Mouse (Mus musculus) CH12.LX (cell line): ENCODE results near the gene Hist1h2ab. TPM values are rescaled to one million over a fixed set of nuclear protein-coding genes. Genes with fewer than 3 reads are reported as not detected.

Source experiments
- DNase-seq: peaks from one replicate; pipeline ENCODE4 v3.0.0-alpha.2; 2013; ENCODE audit errors: extremely low read depth
- H3K27ac ChIP-seq: 2 replicates; pipeline ENCODE4 v1.5.1; 2012; ENCODE audit warnings: low read depth, mild to moderate bottlenecking, control low read depth, moderate library complexity; ENCODE audit not compliant: insufficient read depth
- H3K27me3 ChIP-seq: replicated peaks from 2 replicates; pipeline ENCODE3; 2012; ENCODE audit warnings: inconsistent platforms
- H3K36me3 ChIP-seq, 2 experiments: replicated peaks in 1 of 2; 2 replicates each; pipeline versions ENCODE3 to v1.6.1; 2012; ENCODE audit warnings: inconsistent platforms in 1 of 2, low read length in 1 of 2, mild to moderate bottlenecking in 1 of 2, mixed read lengths in 1 of 2, moderate library complexity in 1 of 2; ENCODE audit not compliant: control insufficient read depth in 1 of 2, insufficient read depth in 1 of 2
- H3K4me1 ChIP-seq, 2 experiments: 2 replicates each; pipeline ENCODE4 v1.6.1; 2012; ENCODE audit warnings: inconsistent platforms in 1 of 2, moderate library complexity in 1 of 2; ENCODE audit not compliant: insufficient read depth in 2 of 2, control insufficient read depth in 1 of 2
- H3K4me2 ChIP-seq: 2 replicates; pipeline ENCODE4 v1.6.1; 2012; ENCODE audit warnings: low read depth, mild to moderate bottlenecking, control low read depth; ENCODE audit not compliant: poor library complexity, insufficient read depth, severe bottlenecking
- H3K4me3 ChIP-seq, 3 experiments: fragments of 150-350 bp in 1 of 3; sonication (generic) in 1 of 3; replicated peaks in 1 of 3; 2 replicates each; pipeline versions ENCODE3 to v1.5.1; 2011 to 2012; ENCODE audit warnings: low read depth in 2 of 3, low read length in 2 of 3, mild to moderate bottlenecking in 2 of 3, moderate library complexity in 2 of 3, control low read depth in 1 of 3, improper control_type of control experiment in 1 of 3, inconsistent platforms in 1 of 3, mixed read lengths in 1 of 3; ENCODE audit not compliant: poor library complexity in 1 of 3
- H3K79me2 ChIP-seq: replicated peaks from 2 replicates; pipeline ENCODE4 v1.6.1; 2012; ENCODE audit warnings: mild to moderate bottlenecking, moderate library complexity; ENCODE audit not compliant: control insufficient read depth, poor library complexity, insufficient read depth, severe bottlenecking; ENCODE audit errors: extremely low read depth
- H3K9ac ChIP-seq: 2 replicates; pipeline ENCODE4 v1.6.1; 2012; ENCODE audit warnings: low read depth, mild to moderate bottlenecking, control low read depth, moderate library complexity; ENCODE audit not compliant: insufficient read depth
- H3K9me3 ChIP-seq: replicated peaks from 2 replicates; pipeline ENCODE3; 2012; ENCODE audit warnings: low read length, inconsistent platforms, mixed read lengths
- CHD1 ChIP-seq: IDR thresholded peaks from 2 replicates; pipeline ENCODE4 v1.6.1; 2012; ENCODE audit warnings: low read depth, low read length, improper control_type of control experiment, inconsistent platforms
- CHD2 ChIP-seq: IDR thresholded peaks from 2 replicates; pipeline ENCODE4 v1.6.1; 2011; ENCODE audit warnings: low read length, improper control_type of control experiment
- CTCF ChIP-seq, 2 experiments: IDR thresholded peaks in 1 of 2; conservative IDR thresholded peaks in 1 of 2; 2 replicates each; pipeline ENCODE4 v1.5.1; 2011 to 2012; ENCODE audit warnings: low read depth in 2 of 2, low read length in 2 of 2, improper control_type of control experiment in 1 of 2, inconsistent platforms in 1 of 2, mild to moderate bottlenecking in 1 of 2, moderate library complexity in 1 of 2
- E2F4 ChIP-seq: IDR thresholded peaks from 2 replicates; pipeline ENCODE4 v1.6.1; 2011; ENCODE audit warnings: low read depth, low read length, improper control_type of control experiment; ENCODE audit not compliant: insufficient replicate concordance
- ELF1 ChIP-seq: IDR thresholded peaks from 2 replicates; pipeline ENCODE4 v1.6.1; 2014; ENCODE audit warnings: low read depth, mild to moderate bottlenecking, inconsistent platforms, low read length, improper control_type of control experiment
- GABPA ChIP-seq: IDR thresholded peaks from 2 replicates; pipeline ENCODE4 v1.6.1; 2012; ENCODE audit warnings: low read depth, low read length, improper control_type of control experiment, inconsistent platforms; ENCODE audit not compliant: insufficient replicate concordance
- IRF4 ChIP-seq: IDR thresholded peaks from 2 replicates; pipeline ENCODE4 v1.6.1; 2014; ENCODE audit warnings: low read depth, mild to moderate bottlenecking, inconsistent platforms, low read length, improper control_type of control experiment
- JUN ChIP-seq: IDR thresholded peaks from 2 replicates; pipeline ENCODE4 v1.6.1; 2011; ENCODE audit warnings: low read depth, mild to moderate bottlenecking, low read length, improper control_type of control experiment, moderate library complexity; ENCODE audit not compliant: insufficient read depth
- JUND ChIP-seq: conservative IDR thresholded peaks from 2 replicates; pipeline ENCODE4 v1.6.1; 2011; ENCODE audit warnings: low read depth, low read length, improper control_type of control experiment
- KAT2A ChIP-seq: IDR thresholded peaks from 2 replicates; pipeline ENCODE4 v1.6.1; 2012; ENCODE audit warnings: low read length, improper control_type of control experiment, inconsistent platforms; ENCODE audit not compliant: insufficient replicate concordance
- MAFK ChIP-seq: IDR thresholded peaks from 2 replicates; pipeline ENCODE4 v1.6.1; 2011; ENCODE audit warnings: low read length, improper control_type of control experiment; ENCODE audit not compliant: insufficient replicate concordance
- MAX ChIP-seq: IDR thresholded peaks from 2 replicates; pipeline ENCODE4 v1.6.1; 2011; ENCODE audit warnings: low read length, improper control_type of control experiment
- MAZ ChIP-seq: IDR thresholded peaks from 2 replicates; pipeline ENCODE4 v1.6.1; 2012; ENCODE audit warnings: low read depth, mild to moderate bottlenecking, inconsistent platforms, low read length, improper control_type of control experiment, moderate library complexity
- MXI1 ChIP-seq: IDR thresholded peaks from 2 replicates; pipeline ENCODE4 v1.6.1; 2011; ENCODE audit warnings: mild to moderate bottlenecking, low read depth, low read length, improper control_type of control experiment
- MYC ChIP-seq: IDR thresholded peaks from 2 replicates; pipeline ENCODE4 v1.6.1; 2011; ENCODE audit warnings: low read depth, mild to moderate bottlenecking, improper control_type of control experiment, low read length
- NELFE ChIP-seq: IDR thresholded peaks from 2 replicates; pipeline ENCODE4 v1.6.1; 2011; ENCODE audit warnings: low read depth, low read length, improper control_type of control experiment
- NRF1 ChIP-seq: IDR thresholded peaks from 2 replicates; pipeline ENCODE4 v1.6.1; 2014; ENCODE audit warnings: low read depth, mild to moderate bottlenecking, inconsistent platforms, low read length, improper control_type of control experiment, moderate library complexity
- POLR2A ChIP-seq: IDR thresholded peaks from 2 replicates; pipeline ENCODE4 v1.6.1; 2011; ENCODE audit warnings: low read depth, mild to moderate bottlenecking, improper control_type of control experiment, low read length
- RAD21 ChIP-seq: IDR thresholded peaks from 2 replicates; pipeline ENCODE4 v1.6.1; 2011; ENCODE audit warnings: low read depth, mild to moderate bottlenecking, low read length, improper control_type of control experiment, moderate library complexity
- RCOR1 ChIP-seq: conservative IDR thresholded peaks from 2 replicates; pipeline ENCODE4 v1.6.1; 2012; ENCODE audit warnings: low read depth, mild to moderate bottlenecking, inconsistent platforms, low read length, improper control_type of control experiment
- SIN3A ChIP-seq: IDR thresholded peaks from 2 replicates; pipeline ENCODE4 v1.6.1; 2012; ENCODE audit warnings: low read length, improper control_type of control experiment, inconsistent platforms
- SMC3 ChIP-seq: IDR thresholded peaks from 2 replicates; pipeline ENCODE4 v1.6.1; 2011; ENCODE audit warnings: low read depth, low read length, improper control_type of control experiment
- TBP ChIP-seq: conservative IDR thresholded peaks from 2 replicates; pipeline ENCODE4 v1.6.1; 2011; ENCODE audit warnings: low read depth, low read length, improper control_type of control experiment
- UBTF ChIP-seq: IDR thresholded peaks from 2 replicates; pipeline ENCODE4 v1.6.1; 2012; ENCODE audit warnings: low read depth, mild to moderate bottlenecking, inconsistent platforms, low read length, improper control_type of control experiment, moderate library complexity
- USF1 ChIP-seq: IDR thresholded peaks from 2 replicates; pipeline ENCODE4 v1.6.1; 2014; ENCODE audit warnings: low read depth, mild to moderate bottlenecking, inconsistent platforms, low read length, improper control_type of control experiment
- ZC3H11A ChIP-seq: IDR thresholded peaks from 2 replicates; pipeline ENCODE4 v1.6.1; 2012; ENCODE audit warnings: low read depth, mild to moderate bottlenecking, inconsistent platforms, low read length, improper control_type of control experiment
- dilution Hi-C: fragments of 300-500 bp; cut with MboI; formaldehyde crosslinking; loops from 2 replicates; pipeline ENCODE4 v1.14.3; 2020; ENCODE audit warnings: low sequenced_read_pairs; ENCODE audit not compliant: extremely low pct_unique_long_range_greater_than_20kb, extremely low pct_ligation_motif_present
- in situ Hi-C: fragments of 300-500 bp; cut with MboI; formaldehyde crosslinking; loops from 3 replicates; pipeline ENCODE4 v1.14.3; 2019; ENCODE audit warnings: low sequenced_read_pairs, low pct_ligation_motif_present, low pct_unique_long_range_greater_than_20kb, mixed read lengths
- polyA plus RNA-seq: library from polyadenylated mRNA; unstranded; fragments of >175 nt; gene quantifications from 2 replicates; pipeline ENCODE4 v1.2.1, GENCODE M21; 2012; ENCODE audit warnings: low read depth; ENCODE audit not compliant: insufficient read length
- total RNA-seq, 2 experiments: library from RNA; depleted of rRNA; stranded (reverse); fragments of 300-350 nt in 1 of 2; fragments of >200 nt in 1 of 2; gene quantifications; 2 replicates each; pipeline ENCODE4 v1.2.3; 2012 to 2014

Gene Hist1h2ab
- total and polyA plus RNA-seq, 3 experiments, result 2.9 to 2,243 (median 32.6) TPM

- H3K4me1 ChIP-seq, result no peaks in the 10 kb centered on the region
- H3K79me2 ChIP-seq, result no peaks in the 10 kb centered on the region
- DNase-seq, result no peak
- no peaks in the 10 kb centered on the region for H3K27me3 ChIP-seq
- dilution Hi-C loops, result no loop called here
- H3K9ac ChIP-seq, result no peak overlapping the region
- H3K4me3 ChIP-seq, result no peak overlapping the region
- in situ Hi-C loops, result loop anchor here (10.0 kb wide), 1 partner anchor 95 kb away; no protein-coding TSS in a partner anchor
- H3K9me3 ChIP-seq, result no peaks in the 10 kb centered on the region
- no peak overlapping the region for H3K27ac ChIP-seq
- no peaks in the 10 kb centered on the region for H3K36me3 ChIP-seq
- TF ChIP-seq MAX, result no peak
- TF ChIP-seq CHD1, result no peak
- no peak for TF ChIP-seq TBP
- no peak for TF ChIP-seq ELF1
- TF ChIP-seq RCOR1, result no peak
- TF ChIP-seq ZC3H11A, result no peak
- TF ChIP-seq JUND, result no peak
- no peak for TF ChIP-seq POLR2A
- TF ChIP-seq MYC, result no peak
- no peak for TF ChIP-seq NRF1
- no peak for TF ChIP-seq MAFK
- H3K4me2 ChIP-seq, result no peak overlapping the region
Observed at GRCm38 (mm10) chr13:23729706-23730105, 21.2 kb upstream of the Hist1h2ab start.

GRCm38 (mm10) chr13:23730479-23730878, 20.4 kb upstream of the Hist1h2ab start:
- no peaks in the 10 kb centered on the region for H3K4me1 ChIP-seq
- no peaks in the 10 kb centered on the region for H3K79me2 ChIP-seq
- dilution Hi-C loops (no loop called here), in situ Hi-C loops (no loop called here)
- no peak overlapping the region for H3K4me2 ChIP-seq
- no peak overlapping the region for H3K9ac ChIP-seq
- TF ChIP-seq JUN, result no peak
- TF ChIP-seq ELF1, result no peak
- TF ChIP-seq CTCF (conservative IDR thresholded peaks at IDR 0.05 in 1 of 2, IDR thresholded peaks at IDR 0.05 in 1 of 2; ENCODE audit: low read depth in 2 of 2, low read length in 2 of 2), result no peak
- TF ChIP-seq SIN3A, result no peak
- TF ChIP-seq KAT2A, result no peak
- TF ChIP-seq MAZ, result no peak
- TF ChIP-seq SMC3, result no peak
- no peak for TF ChIP-seq ZC3H11A
- TF ChIP-seq UBTF, result no peak
- TF ChIP-seq IRF4, result no peak
- TF ChIP-seq E2F4, result no peak
- TF ChIP-seq NELFE, result no peak
- TF ChIP-seq MYC, result no peak
- no peak for TF ChIP-seq RAD21
- no peak for TF ChIP-seq CHD2
- TF ChIP-seq USF1, result no peak
- no peak for TF ChIP-seq MXI1
- TF ChIP-seq GABPA, result no peak
- TF ChIP-seq JUND, result no peak
- H3K36me3 ChIP-seq, result no peaks in the 10 kb centered on the region
- DNase-seq, result no peak
- H3K27me3 ChIP-seq, result no peaks in the 10 kb centered on the region
- H3K27ac ChIP-seq, result no peak overlapping the region
- no peaks in the 10 kb centered on the region for H3K9me3 ChIP-seq
- no peak overlapping the region for H3K4me3 ChIP-seq
